Mouse (Mus musculus) midbrain, embryonic 12.5 days (tissue): ENCODE results near the gene Etfdh. TPM values are rescaled to one million over a fixed set of nuclear protein-coding genes. Genes with fewer than 3 reads are reported as not detected.

Source experiments
- ATAC-seq: fragments of 200-750 bp; cut with Nextera tagmentation; 2 replicates; pipeline ENCODE4 v1.8.0; 2017; ENCODE audit warnings: low read depth, moderate TSS enrichment, moderate library complexity; ENCODE audit not compliant: low FRiP score
- H3K27ac ChIP-seq: fragments of 300-500 bp; sonication (generic); replicated peaks from 2 replicates; pipeline ENCODE4 v1.5.1; 2016; ENCODE audit warnings: mild to moderate bottlenecking
- H3K27me3 ChIP-seq: fragments of 300-500 bp; sonication (generic); 2 replicates; pipeline ENCODE4 v1.6.1; 2016; ENCODE audit warnings: mild to moderate bottlenecking
- H3K36me3 ChIP-seq: fragments of 300-500 bp; sonication (generic); 2 replicates; pipeline ENCODE4 v1.6.1; 2016
- H3K4me1 ChIP-seq: fragments of 300-500 bp; sonication (generic); 2 replicates; pipeline ENCODE4 v1.6.1; 2016
- H3K4me2 ChIP-seq: fragments of 300-500 bp; sonication (generic); replicated peaks from 2 replicates; pipeline ENCODE4 v1.6.1; 2016; ENCODE audit warnings: mild to moderate bottlenecking, moderate library complexity
- H3K4me3 ChIP-seq: fragments of 300-500 bp; sonication (generic); 2 replicates; pipeline ENCODE4 v1.5.1; 2016; ENCODE audit warnings: mild to moderate bottlenecking
- H3K9ac ChIP-seq: fragments of 300-500 bp; sonication (generic); replicated peaks from 2 replicates; pipeline ENCODE4 v1.6.1; 2016; ENCODE audit warnings: mild to moderate bottlenecking, moderate library complexity
- H3K9me3 ChIP-seq: fragments of 300-500 bp; sonication (generic); 2 replicates; pipeline ENCODE4 v1.6.1; 2016; ENCODE audit warnings: mild to moderate bottlenecking
- WGBS: fragments of 180-500 bp; shearing (Covaris S2); methylation state at CpG from one replicate; pipeline ENCODE4 v1.1.7; 2016; 5-methylcytosine and 5-hydroxymethylcytosine counted together
- polyA plus RNA-seq: library from polyadenylated mRNA; unstranded; fragments of >200 nt; fragmentation: Nextera tagmentation; extraction: Ambion mirVana; gene quantifications from 2 replicates; pipeline ENCODE4 v1.2.1, GENCODE M21; 2016

Etfdh gene
- polyA plus RNA-seq, 1 experiment from 2014 or later: 48.2 TPM

DNA sequence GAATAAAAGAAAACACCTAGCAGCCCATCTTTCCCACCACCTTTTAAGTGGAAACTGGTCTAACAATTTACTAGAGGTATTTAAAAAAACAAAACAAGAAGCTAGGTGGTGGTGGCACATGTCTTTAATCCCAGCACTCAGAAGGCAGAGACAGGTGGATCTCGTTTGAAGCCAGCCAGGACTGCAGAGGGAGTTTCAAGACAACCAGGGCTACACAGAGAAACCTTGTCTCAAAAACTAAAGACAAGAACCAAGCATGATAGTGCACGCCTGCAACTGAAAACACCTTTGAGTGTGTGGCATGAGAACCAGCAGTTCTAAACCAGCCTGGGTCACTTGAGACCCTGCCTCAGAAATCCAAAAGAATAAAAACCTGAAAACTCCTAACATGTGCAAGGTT is 65.8 kb downstream of the Etfdh start:
- Histone ChIP-seq H3K4me2 (no peak overlapping the region), H3K9ac (no peak overlapping the region), H3K36me3 (no peaks in the 10 kb centered on the region), H3K27me3 (peaks cover 5% of the 10 kb centered on the region; the same call in 1 of the 2 replicates), H3K27ac (no peak overlapping the region), H3K4me3 (no peak overlapping the region), H3K9me3 (no peaks in the 10 kb centered on the region), H3K4me1 (peaks cover 13% of the 10 kb centered on the region)
- 86% methylated on average over 2 of the region's 2 CpGs for WGBS
- no peak for ATAC-seq

- Histone ChIP-seq H3K27me3 (peaks cover 5% of the 10 kb centered on the region; the same call in 1 of the 2 replicates), H3K4me3 (no peak overlapping the region), H3K27ac (no peak overlapping the region), H3K4me2 (no peak overlapping the region), H3K36me3 (no peaks in the 10 kb centered on the region), H3K4me1 (peaks cover 13% of the 10 kb centered on the region), H3K9ac (no peak overlapping the region), H3K9me3 (no peaks in the 10 kb centered on the region)
- WGBS: 79% methylated on average over 10 of the region's 10 CpGs
- ATAC-seq: no peak
Measured at GRCm38 (mm10) chr3:79561784-79562715, 67.2 kb downstream of the Etfdh start.

DNA sequence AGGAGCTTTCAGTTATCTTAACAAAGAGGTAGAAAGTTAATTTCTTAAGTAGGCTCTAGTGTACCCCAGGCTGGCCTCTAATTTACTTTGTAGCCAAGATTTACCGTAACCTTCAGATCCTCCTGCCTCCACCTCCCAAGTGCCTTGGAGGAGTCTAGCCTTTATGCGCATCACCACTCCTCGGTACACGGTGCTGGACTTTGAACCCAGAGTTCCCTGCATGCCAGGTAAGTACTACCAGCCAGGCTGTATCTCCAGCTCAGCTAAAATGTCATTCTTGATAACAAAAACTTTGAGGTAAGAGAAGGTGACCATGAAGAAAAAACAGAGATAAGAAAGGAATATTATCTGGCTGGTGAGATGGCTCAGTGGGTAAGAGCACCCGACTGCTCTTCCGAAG is 68.7 kb downstream of the Etfdh start:
- ATAC-seq: no peak
- H3K9me3 ChIP-seq: no peaks in the 10 kb centered on the region

GRCm38 (mm10) chr3:79559773-79560045 is 69.6 kb downstream of the Etfdh start:
- WGBS: 91% methylated on average over 5 of the region's 5 CpGs
- Histone ChIP-seq H3K4me1 (no peaks in the 10 kb centered on the region), H3K9ac (no peak overlapping the region), H3K36me3 (no peaks in the 10 kb centered on the region), H3K9me3 (no peaks in the 10 kb centered on the region), H3K27me3 (no peaks in the 10 kb centered on the region), H3K4me3 (no peak overlapping the region), H3K4me2 (no peak overlapping the region), H3K27ac (no peak overlapping the region)
- ATAC-seq: no peak

More for the DNA sequence above, 68.7 kb downstream of the Etfdh start:
- WGBS: 97% methylated on average over 6 of the region's 6 CpGs
- H3K27me3 ChIP-seq: peaks cover under 1% of the 10 kb centered on the region; the same call in 1 of the 2 replicates
- H3K4me1 ChIP-seq: no peaks in the 10 kb centered on the region
- no peak overlapping the region for H3K4me3 ChIP-seq
- H3K4me2 ChIP-seq: no peak overlapping the region
- no peak overlapping the region for H3K9ac ChIP-seq
- H3K36me3 ChIP-seq: no peaks in the 10 kb centered on the region
- no peak overlapping the region for H3K27ac ChIP-seq

- no peaks in the 10 kb centered on the region for H3K36me3 ChIP-seq
- WGBS: 88% methylated on average over 9 of the region's 9 CpGs
- no peak overlapping the region for H3K4me2 ChIP-seq
- no peak overlapping the region for H3K9ac ChIP-seq
- H3K27ac ChIP-seq: no peak overlapping the region
- H3K9me3 ChIP-seq: no peaks in the 10 kb centered on the region
- H3K27me3 ChIP-seq: no peaks in the 10 kb centered on the region
- no peak for ATAC-seq
- no peaks in the 10 kb centered on the region for H3K4me1 ChIP-seq
- H3K4me3 ChIP-seq: no peak overlapping the region
Measured at GRCm38 (mm10) chr3:79559021-79559772, 70.1 kb downstream of the Etfdh start.

GRCm38 (mm10) chr3:79555061-79555460 is 74.2 kb downstream of the Etfdh start:
- ATAC-seq: no peak
- no peaks in the 10 kb centered on the region for H3K9me3 ChIP-seq
- H3K36me3 ChIP-seq: no peaks in the 10 kb centered on the region
- 91% methylated on average over 6 of the region's 6 CpGs for WGBS
- H3K4me2 ChIP-seq: no peak overlapping the region
- no peak overlapping the region for H3K27ac ChIP-seq
- no peak overlapping the region for H3K4me3 ChIP-seq
- no peak overlapping the region for H3K9ac ChIP-seq
- H3K4me1 ChIP-seq: no peaks in the 10 kb centered on the region
- no peaks in the 10 kb centered on the region for H3K27me3 ChIP-seq

Other genes starting within 250 kb of the Etfdh start
- gene Fnip2, start 61.7 kb downstream of the Etfdh start, polyA plus RNA-seq: 7.0 and 7.4 TPM in 2 replicates
- gene Ppid, start 38.2 kb downstream of the Etfdh start, polyA plus RNA-seq: 162 and 170 TPM in 2 replicates
- gene 4930579G24Rik, start 421 bp downstream of the Etfdh start, polyA plus RNA-seq: 17.8 and 21.3 TPM in 2 replicates
- gene Rxfp1, start 108.4 kb upstream of the Etfdh start, polyA plus RNA-seq: 0.05 TPM in 1 of 2 replicates, not detected in the other
- 1.9 and 2.7 TPM in 2 replicates for gene Tmem144, start 223.3 kb upstream of the Etfdh start, polyA plus RNA-seq